Mouse (Mus musculus): ENCODE measurements around the gene Fance.
"Not testable (repeated sequence)": the region's sequence is repeated elsewhere in the genome, so short reads cannot be mapped to it uniquely, and the experiment has no call there.

Gene Fance

GRCm38 (mm10) chr17:28349901-28350465 lies 36.7 kb downstream of the Fance start:
- no peak for DNase-seq (ENCODE audit: low spot score)

GRCm38 (mm10) chr17:28350466-28351352 lies 37.4 kb downstream of the Fance start, which contains the start of gene Tead3:
Tead3 (minus strand) TSS chr17:28350817.
- no peak for DNase-seq (ENCODE audit: low spot score)

GRCm38 (mm10) chr17:28351353-28351890 lies 38.1 kb downstream of the Fance start:
- DNase-seq (ENCODE audit: low spot score) = no peak

GRCm38 (mm10) chr17:28352018-28352417 lies 38.7 kb downstream of the Fance start:
- no peak for DNase-seq (ENCODE audit: low spot score)

- DNase-seq (ENCODE audit: low spot score) = no peak
These were observed 42.6 kb downstream of the Fance start for GRCm38 (mm10) chr17:28355871-28356270.

- DNase-seq (ENCODE audit: low spot score) = not testable (repeated sequence)
These were observed 45.4 kb downstream of the Fance start for GRCm38 (mm10) chr17:28358576-28359261.

GRCm38 (mm10) chr17:28360531-28361277 lies 47.4 kb downstream of the Fance start:
- DNase-seq (ENCODE audit: low spot score) = no peak

- DNase-seq (ENCODE audit: low spot score) = no peak
These were observed 48.8 kb downstream of the Fance start for GRCm38 (mm10) chr17:28361921-28362652.

GRCm38 (mm10) chr17:28362653-28363292 lies 49.5 kb downstream of the Fance start:
- no peak for DNase-seq (ENCODE audit: low spot score)

GRCm38 (mm10) chr17:28363507-28363906 lies 50.2 kb downstream of the Fance start:
- DNase-seq (ENCODE audit: low spot score) = no peak

GRCm38 (mm10) chr17:28365122-28365521 lies 51.8 kb downstream of the Fance start, which contains the start of gene Tulp1:
Tulp1 (minus strand) TSS chr17:28365222.
- no peak for DNase-seq (ENCODE audit: low spot score)

- DNase-seq (ENCODE audit: low spot score) = peak; percentile 51
These were observed 55.1 kb downstream of the Fance start for GRCm38 (mm10) chr17:28368449-28368848.

GRCm38 (mm10) chr17:28369056-28369455 lies 55.7 kb downstream of the Fance start:
- no peak for DNase-seq (ENCODE audit: low spot score)

- no peak for DNase-seq (ENCODE audit: low spot score)
These were observed 58.0 kb downstream of the Fance start for GRCm38 (mm10) chr17:28371286-28371685.

GRCm38 (mm10) chr17:28371941-28372340 lies 58.6 kb downstream of the Fance start:
- no peak for DNase-seq (ENCODE audit: low spot score)

GRCm38 (mm10) chr17:28373821-28374220 lies 60.5 kb downstream of the Fance start:
- DNase-seq (ENCODE audit: low spot score) = peak; percentile 37

- no peak for DNase-seq (ENCODE audit: low spot score)
These were observed 61.2 kb downstream of the Fance start for GRCm38 (mm10) chr17:28374494-28374893.

GRCm38 (mm10) chr17:28375592-28376061 lies 62.3 kb downstream of the Fance start:
- no peak for DNase-seq (ENCODE audit: low spot score)

Data from spleen, adult 12 weeks (tissue).